Mouse (Mus musculus) heart, embryonic 10.5 days (tissue): Measurements from ENCODE around the gene Suds3. TPM values are rescaled to one million over a fixed set of nuclear protein-coding genes. Genes with fewer than 3 reads are reported as not detected.

Experiments used
- DNase-seq: peaks from one replicate; pipeline ENCODE4 v3.0.0-alpha.2; 2017; ENCODE audit warnings: low spot score
- H3K27ac ChIP-seq: fragments of 300-500 bp; sonication (generic); 2 replicates; pipeline ENCODE4 v1.5.1; 2016; ENCODE audit warnings: mild to moderate bottlenecking
- H3K27me3 ChIP-seq: fragments of 300-500 bp; sonication (generic); 2 replicates; pipeline ENCODE4 v1.6.1; 2016; ENCODE audit warnings: mild to moderate bottlenecking; ENCODE audit not compliant: poor library complexity, insufficient read depth, severe bottlenecking
- H3K36me3 ChIP-seq: fragments of 300-500 bp; sonication (generic); 2 replicates; pipeline ENCODE4 v1.6.1; 2016; ENCODE audit warnings: mild to moderate bottlenecking, moderate library complexity
- H3K4me1 ChIP-seq: fragments of 300-500 bp; sonication (generic); 2 replicates; pipeline ENCODE4 v1.6.1; 2016; ENCODE audit warnings: mild to moderate bottlenecking
- H3K4me3 ChIP-seq: fragments of 300-500 bp; sonication (generic); 2 replicates; pipeline ENCODE4 v1.5.1; 2016; ENCODE audit warnings: mild to moderate bottlenecking, moderate library complexity
- H3K9me3 ChIP-seq: fragments of 300-500 bp; sonication (generic); 2 replicates; pipeline ENCODE4 v1.6.1; 2016; ENCODE audit warnings: mild to moderate bottlenecking, moderate library complexity
- WGBS: fragments of 180-500 bp; shearing (Covaris S2); methylation state at CpG from one replicate; pipeline ENCODE4 v1.1.7; 2016; 5-methylcytosine and 5-hydroxymethylcytosine counted together
- polyA plus RNA-seq: library from polyadenylated mRNA; unstranded; fragments of >200 nt; fragmentation: Nextera tagmentation; extraction: Ambion mirVana; gene quantifications from 2 replicates; pipeline ENCODE4 v1.2.1, GENCODE M21; 2016

Suds3 gene
- polyA plus RNA-seq, 1 experiment from 2014 or later, result 76.3 TPM

GRCm38 (mm10) chr5:117117241-117117640 is 1.3 kb upstream of the Suds3 start:
- DNase-seq, result no peak
- H3K4me3 ChIP-seq, result no peak overlapping the region
- H3K36me3 ChIP-seq, result peaks cover 16% of the 10 kb centered on the region
- no peaks in the 10 kb centered on the region for H3K27me3 ChIP-seq
- WGBS, result 85% methylated on average over 2 of the region's 2 CpGs
- no peaks in the 10 kb centered on the region for H3K9me3 ChIP-seq
- no peak overlapping the region for H3K27ac ChIP-seq
- peaks cover 20% of the 10 kb centered on the region for H3K4me1 ChIP-seq

- H3K4me3 ChIP-seq, result no peak overlapping the region
- WGBS, result 71% methylated on average over 2 of the region's 2 CpGs
Observed at GRCm38 (mm10) chr5:117116660-117117059, 747 bp upstream of the Suds3 start.

DNA sequence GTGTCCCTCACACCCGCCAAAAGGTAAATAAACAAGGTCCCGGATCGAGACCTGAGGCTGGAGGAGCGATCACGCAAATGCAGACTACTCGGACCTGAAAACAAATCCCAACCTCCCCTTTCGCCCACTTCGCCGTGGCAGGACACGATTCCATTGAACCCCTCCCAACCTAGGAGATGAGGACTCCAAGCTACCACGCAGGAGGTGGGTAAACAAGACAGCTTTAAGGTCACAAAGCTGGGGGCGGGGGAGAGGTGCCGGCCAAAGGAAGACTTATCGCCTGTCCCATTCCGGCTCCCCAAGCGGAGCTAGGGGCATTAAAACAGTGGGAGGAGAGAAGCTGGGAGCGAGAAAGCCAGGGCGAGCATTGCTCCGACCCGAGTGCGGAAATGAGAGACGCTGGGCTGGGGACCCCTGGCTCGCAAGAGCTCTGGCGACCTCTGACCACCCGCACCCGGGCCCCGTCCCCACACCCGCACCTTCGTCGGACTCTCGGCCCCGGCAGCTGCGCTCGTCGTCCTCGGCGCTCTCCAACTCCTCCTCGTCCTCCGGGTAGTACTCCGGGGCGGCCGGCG is 633 bp downstream of the Suds3 start:
- Histone ChIP-seq H3K4me1 (peaks cover 6% of the 10 kb centered on the region; the same call in 1 of the 2 replicates), H3K9me3 (no peaks in the 10 kb centered on the region), H3K27ac (peak overlapping the region; percentile 98), H3K36me3 (peaks cover 36% of the 10 kb centered on the region), H3K27me3 (no peaks in the 10 kb centered on the region), H3K4me3 (peak overlapping the region; percentile 90)
- under 1% methylated on average over 43 of the region's 43 CpGs for WGBS
- DNase-seq, result no peak

More at GRCm38 (mm10) chr5:117116660-117117059, 747 bp upstream of the Suds3 start:
- Histone ChIP-seq H3K36me3 (peaks cover 22% of the 10 kb centered on the region), H3K4me1 (peaks cover 19% of the 10 kb centered on the region), H3K27ac (no peak overlapping the region), H3K27me3 (no peaks in the 10 kb centered on the region), H3K9me3 (no peaks in the 10 kb centered on the region)
- DNase-seq, result no peak

DNA sequence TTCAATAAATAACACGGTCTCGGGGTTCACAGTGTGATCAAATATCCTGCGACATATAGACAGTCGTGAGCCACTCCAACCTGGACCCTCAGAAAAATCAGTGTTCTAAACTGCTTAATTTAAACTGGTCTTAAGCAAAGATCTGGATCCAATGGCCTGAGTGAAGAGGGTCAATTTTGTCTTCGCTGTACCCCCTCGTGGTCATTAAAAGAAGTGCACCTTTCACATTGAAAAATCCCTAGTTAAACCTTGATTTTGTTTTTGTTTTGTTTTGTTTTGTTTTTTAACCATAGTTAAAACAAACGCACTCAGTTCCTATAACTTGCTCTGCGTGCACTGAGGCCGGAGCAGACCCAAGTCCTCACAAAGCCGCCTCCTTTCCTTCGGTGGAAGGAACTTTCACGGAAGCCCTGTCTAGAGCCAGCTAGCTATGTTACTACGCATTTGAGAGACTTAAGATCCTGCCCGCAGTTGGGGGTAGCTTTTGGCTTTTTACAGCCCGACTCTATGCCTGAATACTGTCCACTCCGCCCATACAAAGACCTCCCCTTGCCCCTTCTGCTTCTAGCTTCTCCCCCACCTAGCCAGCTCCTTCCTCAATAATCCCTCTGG is 1.2 kb downstream of the Suds3 start:
- H3K27ac ChIP-seq, result peak overlapping the region; percentile 98
- no peaks in the 10 kb centered on the region for H3K27me3 ChIP-seq
- WGBS, result 3% methylated on average over 16 of the region's 16 CpGs
- H3K36me3 ChIP-seq, result peaks cover 40% of the 10 kb centered on the region
- peaks cover 6% of the 10 kb centered on the region; the same call in 1 of the 2 replicates for H3K4me1 ChIP-seq
- no peak for DNase-seq
- peak overlapping the region; percentile 90 for H3K4me3 ChIP-seq
- H3K9me3 ChIP-seq, result no peaks in the 10 kb centered on the region

DNA sequence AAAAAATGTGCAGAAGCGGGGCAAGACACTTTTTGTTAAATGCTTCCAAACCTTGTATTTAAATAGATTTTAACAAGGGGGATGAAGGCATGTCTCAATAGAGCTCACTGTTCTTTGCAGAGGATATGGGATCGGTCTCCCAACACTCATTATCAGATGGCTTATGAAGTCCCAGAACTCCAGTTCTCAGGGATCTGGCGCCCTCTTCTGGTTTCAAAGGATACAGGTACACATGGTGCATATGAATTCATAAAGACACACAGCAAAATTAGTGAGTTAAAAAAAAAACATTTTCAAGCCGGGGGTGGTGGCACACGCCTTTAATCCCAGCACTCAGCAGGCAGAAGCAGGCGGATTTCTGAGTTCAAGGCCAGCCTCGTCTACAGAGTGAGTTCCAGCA is 2.6 kb downstream of the Suds3 start:
- H3K9me3 ChIP-seq, result no peaks in the 10 kb centered on the region
- no peak for DNase-seq
- 90% methylated on average over 7 of the region's 7 CpGs for WGBS
- no peaks in the 10 kb centered on the region for H3K27me3 ChIP-seq
- H3K36me3 ChIP-seq, result peaks cover 53% of the 10 kb centered on the region
- no peak overlapping the region for H3K4me3 ChIP-seq
- H3K4me1 ChIP-seq, result peaks cover 3% of the 10 kb centered on the region; the same call in 1 of the 2 replicates
- H3K27ac ChIP-seq, result no peak overlapping the region

- no peak for DNase-seq
- peaks cover 3% of the 10 kb centered on the region; the same call in 1 of the 2 replicates for H3K4me1 ChIP-seq
- no peak overlapping the region for H3K4me3 ChIP-seq
- WGBS, result 99% methylated on average over 7 of the region's 7 CpGs
- H3K27me3 ChIP-seq, result no peaks in the 10 kb centered on the region
- peaks cover 69% of the 10 kb centered on the region for H3K36me3 ChIP-seq
- H3K9me3 ChIP-seq, result no peaks in the 10 kb centered on the region
- no peak overlapping the region for H3K27ac ChIP-seq
Observed at GRCm38 (mm10) chr5:117111774-117112112, 4.2 kb downstream of the Suds3 start.

- H3K27ac ChIP-seq, result no peak overlapping the region
- no peak overlapping the region for H3K4me3 ChIP-seq
- H3K9me3 ChIP-seq, result no peaks in the 10 kb centered on the region
- WGBS, result 85% methylated on average over 16 of the region's 16 CpGs
- peaks cover 74% of the 10 kb centered on the region for H3K36me3 ChIP-seq
- DNase-seq, result no peak
- H3K4me1 ChIP-seq, result peaks cover 2% of the 10 kb centered on the region; the same call in 1 of the 2 replicates
- H3K27me3 ChIP-seq, result no peaks in the 10 kb centered on the region
Observed at GRCm38 (mm10) chr5:117111064-117111773, 4.7 kb downstream of the Suds3 start.

DNA sequence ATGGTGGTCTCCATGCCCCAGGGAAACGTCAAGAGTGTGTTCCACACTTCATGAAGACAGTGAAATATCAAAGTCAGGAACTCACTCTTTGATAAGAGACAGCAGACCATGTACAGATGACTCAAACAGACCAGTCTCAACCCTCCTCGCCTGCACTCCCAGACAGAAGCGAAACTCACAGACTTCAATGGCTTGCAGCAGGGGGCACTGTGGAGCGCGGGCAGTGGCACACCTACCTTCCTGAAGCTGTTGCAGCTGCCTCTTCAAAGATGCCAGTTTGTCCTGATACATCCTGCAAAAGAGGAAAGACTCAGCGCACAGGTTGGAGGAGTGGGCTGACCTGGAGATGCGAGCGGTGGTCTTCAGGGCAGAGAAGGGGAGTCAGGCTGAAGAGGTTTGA is 6.4 kb downstream of the Suds3 start:
- no peak for DNase-seq
- Histone ChIP-seq H3K4me1 (peaks cover 4% of the 10 kb centered on the region; the same call in 1 of the 2 replicates), H3K36me3 (peaks cover 91% of the 10 kb centered on the region), H3K27me3 (no peaks in the 10 kb centered on the region), H3K4me3 (no peak overlapping the region), H3K27ac (no peak overlapping the region), H3K9me3 (no peaks in the 10 kb centered on the region)
- 83% methylated on average over 8 of the region's 8 CpGs for WGBS

DNA sequence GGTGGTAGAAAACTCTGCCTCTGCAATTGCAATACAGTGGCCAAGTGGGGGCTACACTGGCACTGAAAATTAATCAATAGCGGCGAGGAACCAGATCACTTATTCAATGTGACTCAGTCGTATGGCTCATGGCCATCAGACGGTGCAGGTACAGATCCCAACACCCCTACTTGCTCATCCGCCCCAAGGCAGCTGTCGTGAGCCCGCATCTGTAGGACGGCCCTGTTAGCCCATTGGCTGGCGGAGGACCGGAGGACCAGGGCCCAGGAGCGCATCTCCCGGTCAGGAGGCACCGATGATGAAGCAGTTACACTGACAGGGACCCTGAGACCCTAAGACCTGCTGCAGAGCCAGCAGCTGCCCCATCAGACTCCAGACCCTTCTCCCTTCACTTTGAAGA is 7.2 kb downstream of the Suds3 start:
- Histone ChIP-seq H3K27ac (no peak overlapping the region), H3K36me3 (peaks cover 98% of the 10 kb centered on the region), H3K4me3 (no peak overlapping the region), H3K27me3 (no peaks in the 10 kb centered on the region), H3K4me1 (0 out of 2 replicates have a peak, but pooled peaks cover 4% of the 10 kb centered on the region), H3K9me3 (no peaks in the 10 kb centered on the region)
- WGBS, result 95% methylated on average over 13 of the region's 13 CpGs
- no peak for DNase-seq

GRCm38 (mm10) chr5:117108292-117108691 is 7.6 kb downstream of the Suds3 start:
- Histone ChIP-seq H3K4me3 (no peak overlapping the region), H3K27ac (no peak overlapping the region), H3K36me3 (peaks cover 98% of the 10 kb centered on the region), H3K9me3 (no peaks in the 10 kb centered on the region), H3K27me3 (no peaks in the 10 kb centered on the region), H3K4me1 (0 out of 2 replicates have a peak, but pooled peaks cover 4% of the 10 kb centered on the region)
- no peak for DNase-seq
- WGBS, result 90% methylated on average over 13 of the region's 13 CpGs

GRCm38 (mm10) chr5:117105761-117106160 is 10.2 kb downstream of the Suds3 start:
- 91% methylated on average over 9 of the region's 9 CpGs for WGBS
- DNase-seq, result no peak
- Histone ChIP-seq H3K9me3 (no peaks in the 10 kb centered on the region), H3K4me3 (no peak overlapping the region), H3K27me3 (no peaks in the 10 kb centered on the region), H3K36me3 (peaks cover 98% of the 10 kb centered on the region), H3K4me1 (0 out of 2 replicates have a peak, but pooled peaks cover 4% of the 10 kb centered on the region), H3K27ac (no peak overlapping the region)

GRCm38 (mm10) chr5:117104329-117104728 is 11.6 kb downstream of the Suds3 start:
- Histone ChIP-seq H3K9me3 (no peaks in the 10 kb centered on the region), H3K4me3 (no peak overlapping the region), H3K36me3 (peaks cover 100% of the 10 kb centered on the region), H3K27me3 (no peaks in the 10 kb centered on the region), H3K27ac (no peak overlapping the region), H3K4me1 (0 out of 2 replicates have a peak, but pooled peaks cover 4% of the 10 kb centered on the region)
- no peak for DNase-seq
- WGBS, result 94% methylated on average over 12 of the region's 12 CpGs
